Comparison of ENCODE assay signal across 12 mouse cellular contexts in the genomic region with DNA sequence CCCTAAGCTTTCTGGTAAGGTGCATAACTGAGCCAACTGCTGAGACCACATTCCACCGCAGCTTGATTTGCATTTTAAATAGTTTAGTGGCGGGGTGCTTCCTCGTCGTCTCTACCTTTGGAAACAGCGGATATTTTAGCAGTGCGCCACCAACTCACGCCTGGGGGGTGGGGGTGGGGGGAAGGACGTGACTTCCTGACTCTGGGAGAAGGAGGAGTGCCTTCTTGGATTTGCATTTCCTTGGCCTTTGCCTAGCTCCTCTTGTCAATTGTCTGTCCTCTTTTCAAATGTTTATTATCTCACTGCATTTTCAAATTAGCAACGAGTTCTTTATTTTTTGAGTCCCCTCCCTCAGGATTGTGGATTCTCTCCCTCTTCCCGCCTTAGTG. TPM values are rescaled to one million over a fixed set of nuclear protein-coding genes. Genes with fewer than 3 reads are reported as not detected.
DNase-seq lines count a peak whose midpoint lies in the region; ATAC-seq and TF ChIP-seq lines count a peak whose summit lies in the region.
"Had no signal": no experiment of that assay in that cellular context is flagged by ENCODE, and none has a peak within 500 bp of the region (broad histone marks: within the 10 kb centered on the region; RNA-seq: fewer than 3 reads in every experiment).

No protein-coding gene starts in this region.

- intact Hi-C loops in left cerebral cortex, postnatal 4 days (cut with DNase I) = loop anchor here (5.0 to 10.0 kb wide), 2 partner anchors 159 to 457 kb away; no protein-coding TSS in a partner anchor

- TF ChIP-seq EP300 in stomach, postnatal 0 days (optimal IDR thresholded peaks at IDR 0.05) = no peak

- no peaks in the 10 kb centered on the region for H3K9me3 ChIP-seq in lung, embryonic 14.5 days (ENCODE audit: low read depth, low read length)
- no peaks in the 10 kb centered on the region for H3K9me3 ChIP-seq in forebrain, embryonic 15.5 days
- H3K9me3 ChIP-seq in liver, embryonic 12.5 days (replicated peaks) = no peaks in the 10 kb centered on the region
- H3K9me3 ChIP-seq in stomach, postnatal 0 days (ENCODE audit: control insufficient read depth, low read length) = no peaks in the 10 kb centered on the region
- H3K9me3 ChIP-seq: liver, embryonic 13.5 days had no signal

- H3K4me2 ChIP-seq in lung, embryonic 14.5 days = peak overlapping the region; percentile 56
- H3K4me2 ChIP-seq in forebrain, embryonic 15.5 days (replicated peaks) = 0 out of 2 replicates have a peak overlapping the region, but pooled peaks have one; percentile 15
- peak overlapping the region; percentile 25 for H3K4me2 ChIP-seq in liver, embryonic 12.5 days
- H3K4me2 ChIP-seq in stomach, postnatal 0 days (replicated peaks; ENCODE audit: low read depth) = peak overlapping the region; percentile 32

- no peaks in the 10 kb centered on the region for H3K36me3 ChIP-seq in lung, embryonic 14.5 days (ENCODE audit: insufficient read depth)
- no peaks in the 10 kb centered on the region for H3K36me3 ChIP-seq in forebrain, embryonic 15.5 days
- H3K36me3 ChIP-seq in liver, embryonic 12.5 days = no peaks in the 10 kb centered on the region
- H3K36me3 ChIP-seq in stomach, postnatal 0 days (ENCODE audit: control insufficient read depth, insufficient read depth, low read length) = no peaks in the 10 kb centered on the region
- H3K36me3 ChIP-seq: liver, embryonic 13.5 days had no signal

- no peak for TF ChIP-seq CTCF in lung, embryonic 14.5 days (IDR thresholded peaks at IDR 0.05; ENCODE audit: low read depth)
- no peak for TF ChIP-seq CTCF in stomach, postnatal 0 days (IDR thresholded peaks at IDR 0.05; ENCODE audit: low read depth)

- ATAC-seq in lung, embryonic 14.5 days (ENCODE audit: insufficient read depth) = no peak
- no peak for ATAC-seq in forebrain, embryonic 15.5 days (replicated peaks)
- no peak for ATAC-seq in liver, embryonic 12.5 days
- ATAC-seq in stomach, postnatal 0 days (ENCODE audit: low FRiP score, low TSS enrichment) = no peak
- ATAC-seq in granulocyte monocyte progenitor cell, adult 5-6 weeks (replicated peaks; ENCODE audit: poor library complexity, severe bottlenecking) = no peak
- ATAC-seq: Patski had no signal

- no peaks in the 10 kb centered on the region for H3K4me1 ChIP-seq in lung, embryonic 14.5 days (ENCODE audit: insufficient read depth)
- peaks cover 20% of the 10 kb centered on the region for H3K4me1 ChIP-seq in forebrain, embryonic 15.5 days
- peaks cover 8% of the 10 kb centered on the region; the same call in 1 of the 2 replicates for H3K4me1 ChIP-seq in liver, embryonic 12.5 days
- H3K4me1 ChIP-seq in stomach, postnatal 0 days (replicated peaks; ENCODE audit: control insufficient read depth, insufficient read depth) = no peaks in the 10 kb centered on the region

- H3K27me3 ChIP-seq in lung, embryonic 14.5 days (ENCODE audit: insufficient read depth, low read length) = peaks cover 10% of the 10 kb centered on the region
- peaks cover 29% of the 10 kb centered on the region for H3K27me3 ChIP-seq in forebrain, embryonic 15.5 days
- H3K27me3 ChIP-seq in liver, embryonic 12.5 days (replicated peaks) = peaks cover 39% of the 10 kb centered on the region
- H3K27me3 ChIP-seq in stomach, postnatal 0 days (ENCODE audit: control insufficient read depth, insufficient read depth, low read length) = no peaks in the 10 kb centered on the region
- H3K27me3 ChIP-seq: Patski had no signal

- WGBS in lung, embryonic 14.5 days = 3% methylated on average over 10 of the region's 10 CpGs
- WGBS in forebrain, embryonic 15.5 days = 3% methylated on average over 10 of the region's 10 CpGs
- WGBS in liver, embryonic 12.5 days (ENCODE audit: insufficient replicate concordance) = 3% methylated on average over 10 of the region's 10 CpGs
- WGBS in stomach, postnatal 0 days = 9% methylated on average over 10 of the region's 10 CpGs

- DNase-seq in lung, embryonic 14.5 days = peak; percentile 15
- DNase-seq in lung, adult 18-20 months = no peak
- DNase-seq in stomach, postnatal 0 days (ENCODE audit: low spot score) = no peak
- DNase-seq in left cerebral cortex, postnatal 4 days = no peak
- no peak for DNase-seq in layer of hippocampus, postnatal 10 days (ENCODE audit: low spot score in 2 of 2)
- DNase-seq: cerebellum, postnatal 10 days; gastrocnemius, postnatal 36 days; liver, embryonic 13.5 days had no signal

- no peak overlapping the region for H3K9ac ChIP-seq in lung, embryonic 14.5 days
- no peak overlapping the region for H3K9ac ChIP-seq in forebrain, embryonic 15.5 days (replicated peaks)
- H3K9ac ChIP-seq in liver, embryonic 12.5 days = no peak overlapping the region
- H3K9ac ChIP-seq in stomach, postnatal 0 days (ENCODE audit: low read length) = no peak overlapping the region; the same call in 1 of the 2 replicates
- H3K9ac ChIP-seq: liver, embryonic 13.5 days had no signal

- peak overlapping the region; percentile 23; the same call in 1 of the 2 replicates for H3K4me3 ChIP-seq in lung, embryonic 14.5 days (ENCODE audit: low read depth, low read length)
- H3K4me3 ChIP-seq in forebrain, embryonic 15.5 days = no peak overlapping the region
- H3K4me3 ChIP-seq in liver, embryonic 12.5 days = no peak overlapping the region; the same call in 1 of the 2 replicates
- peak overlapping the region; percentile 6; the same call in 1 of the 2 replicates for H3K4me3 ChIP-seq in stomach, postnatal 0 days (ENCODE audit: low read depth, low read length)
- H3K4me3 ChIP-seq: liver, embryonic 13.5 days had no signal

- H3K27ac ChIP-seq in lung, embryonic 14.5 days (ENCODE audit: low read depth) = no peak overlapping the region
- H3K27ac ChIP-seq in forebrain, embryonic 15.5 days (replicated peaks) = no peak overlapping the region
- H3K27ac ChIP-seq in liver, embryonic 12.5 days = no peak overlapping the region
- H3K27ac ChIP-seq in stomach, postnatal 0 days (replicated peaks) = no peak overlapping the region
- H3K27ac ChIP-seq: liver, embryonic 13.5 days had no signal

RNA-seq across cellular contexts. Expression of a gene that starts 1.4 kb away (rescaled TPM):
- polyA plus RNA-seq in lung, embryonic 14.5 days (2014; fragmentation: Nextera tagmentation; extraction: Ambion mirVana) = 0.16 and 0.31 TPM in 2 replicates
- not detected in 2 replicates for polyA plus RNA-seq in forebrain, embryonic 15.5 days (2015; fragmentation: Nextera tagmentation; extraction: Ambion mirVana)
- not detected in 2 replicates for polyA plus RNA-seq in liver, embryonic 12.5 days (2016; fragmentation: Nextera tagmentation; extraction: Ambion mirVana)
- polyA plus RNA-seq in stomach, postnatal 0 days (2015; fragmentation: Nextera tagmentation; extraction: Ambion mirVana) = 0.10 TPM in 1 of 2 replicates, not detected in the other
- not detected for total RNA-seq in left cerebral cortex, postnatal 4 days (2021)
- not detected in 2 replicates for total RNA-seq in granulocyte monocyte progenitor cell, adult 5-6 weeks (2014; fragmentation: Nextera tagmentation)
- not detected in 2 replicates for total RNA-seq in granulocyte monocyte progenitor cell, adult 5-6 weeks (2017)
- total RNA-seq in layer of hippocampus, postnatal 10 days (2021) = under 1 TPM in 1 of 2 experiments, not detected in 1; 0.34 TPM
- total RNA-seq: gastrocnemius, postnatal 36 days had no signal
- polyA plus RNA-seq: liver, embryonic 13.5 days; Patski had no signal

Comparison
In these comparisons a context has a peak if more than half of its experiments do, and no peak if none do; other contexts are left out.
1. H3K4me3 ChIP-seq: peak in lung, embryonic 14.5 days (single experiment) and stomach, postnatal 0 days (single experiment); none in forebrain, embryonic 15.5 days (single experiment) and liver, embryonic 12.5 days (single experiment).
2. Peak in every context shown above with its lines, with median percentiles within 50 percentile points of each other: H3K4me2 ChIP-seq.